Mouse (Mus musculus) heart, postnatal 36 days (tissue): Measurements from ENCODE around the gene Abo. TPM values are rescaled to one million over a fixed set of nuclear protein-coding genes. Genes with fewer than 3 reads are reported as not detected.
A peak's percentile ranks its signal among the peaks of the same experiment; 100 is the strongest.
"Not testable (repeated sequence)": the region's sequence is repeated elsewhere in the genome, so short reads cannot be mapped to it uniquely, and the experiment has no call there.

Experiments used
- DNase-seq, 2 experiments: peaks; one replicate each; pipeline ENCODE4 v3.0.0; 2021 to 2022
- intact Hi-C: fragments of 180-260 bp; cut with DNase I; formaldehyde crosslinking; loops from one replicate; pipeline ENCODE4 v1.15.1; 2025
- total RNA-seq, 2 experiments: library from RNA; stranded (reverse); gene quantifications; 2 replicates each; pipeline ENCODE4 v1.2.3; 2021

Gene Abo
- total RNA-seq, 2 experiments from 2014 or later: not detected

DNA sequence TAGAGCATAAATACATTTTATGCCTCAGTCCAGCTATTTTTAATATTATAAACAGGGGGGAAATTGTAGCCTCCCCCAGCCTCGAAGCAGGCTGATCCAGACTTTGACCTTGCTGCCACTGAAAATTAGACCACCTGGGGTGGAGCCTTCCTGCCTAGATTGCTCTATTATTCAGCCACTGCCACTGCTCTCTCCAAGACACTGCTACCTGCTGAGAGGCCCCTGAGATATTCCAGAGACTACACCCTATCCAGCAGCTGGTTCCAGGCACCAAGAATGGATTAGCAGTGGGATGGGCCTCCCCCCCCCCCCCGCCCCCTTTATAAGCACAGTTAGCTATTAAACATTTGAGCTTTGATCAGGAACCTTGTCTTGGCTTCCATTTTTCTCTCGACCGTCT is 21.4 kb upstream of the Abo start:
- intact Hi-C loops, DNase-seq: not testable (repeated sequence)

DNA sequence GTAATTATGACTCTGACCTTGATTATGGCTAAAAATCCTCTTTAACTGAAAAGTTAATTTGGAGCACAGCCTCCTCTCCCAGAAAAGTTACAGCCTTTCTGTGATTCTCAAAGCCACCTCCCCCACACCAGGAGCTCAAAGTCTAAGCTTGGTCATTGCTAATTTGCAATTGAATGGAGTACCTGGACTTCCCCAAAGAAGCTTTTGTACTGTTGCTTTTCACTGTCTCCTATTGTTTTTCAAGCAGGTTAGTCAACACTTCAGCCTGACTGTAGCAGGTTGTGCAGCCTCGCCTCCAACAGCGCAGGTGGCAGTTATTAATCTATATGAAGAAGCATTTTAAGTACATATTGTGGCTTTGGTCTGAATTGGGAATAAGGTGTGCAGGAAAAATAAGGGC is 20.8 kb upstream of the Abo start:
- intact Hi-C loops, DNase-seq: not testable (repeated sequence)

- DNase-seq: no peak
- intact Hi-C loops: no loop called here
Observed at GRCm38 (mm10) chr2:26878571-26878970, 13.8 kb upstream of the Abo start.

DNA sequence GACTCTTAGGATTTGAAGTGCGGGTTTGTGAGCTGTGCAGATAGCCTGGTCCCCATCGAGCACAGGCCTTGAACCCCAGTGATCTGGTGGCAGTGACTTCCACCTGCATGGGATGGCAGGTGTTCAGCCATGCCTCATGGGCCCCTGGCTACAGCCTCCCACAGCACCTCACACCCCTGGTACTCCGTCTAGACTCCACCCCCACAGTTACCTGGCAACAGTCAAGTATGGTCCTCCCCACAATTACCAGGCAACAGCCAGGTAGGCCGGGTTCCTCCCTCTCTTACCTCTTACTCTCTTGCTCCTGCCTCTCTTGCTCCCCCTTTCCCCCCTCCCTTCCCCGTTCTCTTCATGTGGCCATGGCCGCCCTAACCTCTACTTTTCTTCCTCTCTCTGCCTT is 5.9 kb upstream of the Abo start:
- DNase-seq: no peak
- intact Hi-C loops: no loop called here

GRCm38 (mm10) chr2:26862856-26863255 is 1.9 kb downstream of the Abo start:
- intact Hi-C loops: no loop called here
- no peak for DNase-seq

GRCm38 (mm10) chr2:26847706-26848105 is 17.1 kb downstream of the Abo start:
- DNase-seq: peak; percentile 1 to 3
- intact Hi-C loops: loop anchor here (1.0 to 5.0 kb wide), 2 partner anchors 191 to 390 kb away; no protein-coding TSS in a partner anchor

DNA sequence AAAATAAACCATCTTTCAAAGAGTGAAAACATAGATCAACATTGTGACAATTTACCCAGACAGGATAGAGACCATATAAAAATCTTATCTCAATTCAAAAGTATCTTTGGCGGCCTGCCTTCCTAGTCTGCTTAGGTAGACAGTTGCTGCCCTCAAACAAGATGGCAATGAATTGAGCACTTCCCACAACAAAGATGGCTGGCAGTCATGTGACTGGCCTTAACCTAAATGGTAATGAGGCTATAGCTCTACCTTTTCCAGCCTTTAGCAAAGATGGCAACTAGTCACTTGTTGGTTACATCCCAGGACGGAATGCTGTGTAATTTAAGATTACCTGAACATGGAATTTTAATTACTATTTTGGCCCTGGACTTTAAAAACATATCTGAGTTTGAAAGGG is 32.3 kb downstream of the Abo start:
- intact Hi-C loops: no loop called here
- no peak for DNase-seq

DNA sequence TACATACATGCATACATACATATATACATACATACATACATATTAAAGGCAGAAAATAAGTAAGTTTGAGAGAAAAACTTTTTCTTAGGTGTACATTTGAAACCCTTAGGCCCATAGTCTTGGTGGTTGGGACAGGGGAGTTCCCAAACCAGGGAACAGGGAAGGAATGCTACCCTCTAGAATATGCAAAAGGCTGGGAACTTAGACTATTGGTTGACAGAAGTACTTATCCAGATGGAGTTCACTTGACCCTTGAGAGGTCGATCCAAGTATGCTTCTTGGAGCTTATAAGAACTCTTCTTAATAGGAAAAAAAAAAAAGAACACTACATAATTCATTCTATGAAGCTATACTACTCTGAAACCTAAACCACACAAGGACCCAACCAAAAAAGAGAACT is 36.7 kb downstream of the Abo start:
- no peak for DNase-seq
- intact Hi-C loops: no loop called here

DNA sequence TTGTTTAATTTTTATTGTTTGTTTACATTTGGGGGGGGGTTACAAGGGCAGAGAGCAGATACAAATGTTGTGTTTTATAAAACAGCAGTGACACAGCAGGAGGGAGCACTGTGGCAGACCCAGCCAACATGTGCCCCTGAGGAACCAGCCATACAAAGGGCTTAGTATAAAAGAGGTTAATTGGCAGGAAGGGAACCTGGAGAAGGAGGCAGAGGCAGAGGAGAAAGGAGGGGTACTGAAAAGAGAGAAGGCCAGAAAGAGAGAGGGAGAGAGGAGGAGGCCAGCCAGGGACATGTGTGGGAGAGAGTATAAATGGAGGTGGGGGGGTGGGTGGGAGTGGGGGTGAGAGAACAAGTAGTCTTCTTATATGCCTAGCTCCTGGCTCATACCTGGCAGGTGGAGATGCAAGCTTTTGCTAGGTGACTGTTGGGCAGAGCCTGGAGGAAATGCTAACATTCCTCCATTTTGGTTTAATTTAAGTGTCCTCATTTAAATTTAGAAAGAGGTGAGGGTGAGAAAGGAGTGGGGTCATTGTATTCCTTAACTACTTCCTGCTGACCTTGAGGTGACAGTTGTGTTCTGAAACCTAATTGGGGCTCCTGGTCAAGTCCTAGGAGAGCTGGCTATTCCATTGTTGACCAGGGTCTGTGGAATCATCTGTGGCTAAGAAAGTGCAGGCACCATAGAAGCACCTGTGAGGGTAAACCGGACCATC is 37.4 kb downstream of the Abo start:
- DNase-seq: no peak
- intact Hi-C loops: no loop called here

Other genes with a start within 250 kb of the Abo start
- 10 to 100 TPM; 26.4 to 28.3 TPM for gene Fam69b, start 236.5 kb downstream of the Abo start, total RNA-seq
- gene Lcn4, start 193.7 kb downstream of the Abo start, total RNA-seq: not detected
- gene Surf6, start 37.9 kb upstream of the Abo start, total RNA-seq: 10 to 100 TPM; 11.7 to 12.8 TPM
- 10 to 100 TPM; 22.3 to 27.1 TPM for gene Med22, start 45.7 kb upstream of the Abo start, total RNA-seq
- 100 to 1,000 TPM; 275 to 289 TPM for gene Rpl7a, start 45.8 kb upstream of the Abo start, total RNA-seq
- 10 to 100 TPM; 15.6 to 16.2 TPM for gene Surf2, start 51.4 kb upstream of the Abo start, total RNA-seq
- 10 to 100 TPM; 52.0 to 54.5 TPM for gene Surf1, start 51.6 kb upstream of the Abo start, total RNA-seq
- 10 to 100 TPM; 81.1 to 84.3 TPM for gene Surf4, start 68.9 kb upstream of the Abo start, total RNA-seq
- not detected for gene Stkld1, start 69.1 kb upstream of the Abo start, total RNA-seq
- gene Rexo4, start 99.4 kb upstream of the Abo start, total RNA-seq: 10 to 100 TPM; 10.9 to 12.4 TPM
- gene Adamts13, start 108.4 kb upstream of the Abo start, total RNA-seq: not detected
- gene Cacfd1, start 144.9 kb upstream of the Abo start, total RNA-seq: 10 to 100 TPM; 41.0 to 44.2 TPM
- gene Slc2a6, start 163.0 kb upstream of the Abo start, total RNA-seq: under 1 TPM in 1 of 2 experiments, not detected in 1; 0.73 TPM
- gene Mymk, start 207.2 kb upstream of the Abo start, total RNA-seq: not detected
- gene Adamtsl2, start 214.4 kb upstream of the Abo start, total RNA-seq: 10 to 100 TPM; 20.3 to 21.4 TPM